Mouse (Mus musculus) bone marrow, adult 2 months (tissue): Measurements from ENCODE around the gene Med12l.

Source experiments
- CTCF ChIP-seq: fragments of 200-500 bp; IDR thresholded peaks from 2 replicates; pipeline ENCODE4 v1.5.1; 2011; ENCODE audit warnings: low read length, control low read depth; ENCODE audit not compliant: control insufficient read depth, insufficient read depth
- POLR2A ChIP-seq: fragments of 200-500 bp; IDR thresholded peaks from 2 replicates; pipeline ENCODE4 v1.6.1; 2011; ENCODE audit warnings: low read depth, mild to moderate bottlenecking, control low read depth, low read length, borderline replicate concordance; ENCODE audit not compliant: control insufficient read depth

DNA sequence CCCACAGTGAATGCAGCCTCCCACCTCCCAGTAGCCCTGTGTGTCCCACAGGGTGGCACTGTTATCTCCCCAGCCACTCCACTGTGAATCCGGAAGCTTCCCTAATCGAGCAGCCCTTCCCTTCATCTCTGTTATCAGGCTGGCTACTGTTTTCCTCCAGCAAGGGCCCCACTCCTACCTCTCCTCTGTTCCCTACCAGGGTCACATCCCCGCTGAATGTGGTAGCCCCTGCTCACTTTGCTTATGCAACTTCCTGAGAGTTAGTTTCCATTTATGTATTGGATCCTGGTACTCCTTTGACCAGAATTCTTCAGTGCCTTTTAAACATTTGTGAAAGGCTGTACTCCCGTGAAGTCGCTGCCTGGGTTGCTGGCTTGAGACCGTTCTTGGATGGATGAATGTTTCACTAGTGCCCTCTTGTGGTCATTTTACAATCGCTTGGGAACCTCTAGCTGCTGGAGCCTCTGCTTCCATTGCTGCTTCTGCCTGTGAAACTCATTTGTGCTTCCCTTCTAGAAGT lies 53.5 kb downstream of the Med12l start:
- TF ChIP-seq POLR2A: no peak
- peak; percentile 64 for TF ChIP-seq CTCF
